Mouse (Mus musculus) activated CD4-positive, CD25-positive, alpha-beta regulatory T cell, adult 9 weeks (primary cell): Measurements from ENCODE around the gene Olfr1347. TPM values are rescaled to one million over a fixed set of nuclear protein-coding genes. Genes with fewer than 3 reads are reported as not detected.

Source experiments
- polyA plus RNA-seq: library from polyadenylated mRNA; unstranded; fragments of 100-300 nt; shearing (Covaris generic); gene quantifications from one replicate; pipeline ENCODE4 v1.2.1, GENCODE M21; 2017

Gene Olfr1347
- polyA plus RNA-seq = not detected

DNA sequence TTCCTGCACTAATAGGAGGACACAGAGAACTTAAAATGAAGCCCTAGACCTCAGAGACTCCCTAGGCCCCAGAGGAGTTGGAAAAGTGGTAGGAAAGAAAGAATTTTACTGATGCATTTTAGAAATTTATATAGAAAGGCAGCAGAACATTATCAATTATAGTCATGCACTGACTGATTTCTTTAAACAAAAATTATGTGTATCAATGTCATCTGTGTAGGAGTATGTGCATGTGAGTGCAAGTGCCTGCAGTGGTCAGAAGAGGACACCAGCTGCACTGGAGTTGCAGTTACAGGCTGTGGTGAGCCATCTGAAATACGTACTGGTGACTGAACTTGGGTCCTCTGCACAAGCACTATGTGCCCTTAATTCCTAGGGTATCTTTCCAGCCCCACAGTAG is at the start of gene Olfr1347:
Olfr1347 (minus strand) TSS at position 101 of the 400 bp plus-strand sequence.

DNA sequence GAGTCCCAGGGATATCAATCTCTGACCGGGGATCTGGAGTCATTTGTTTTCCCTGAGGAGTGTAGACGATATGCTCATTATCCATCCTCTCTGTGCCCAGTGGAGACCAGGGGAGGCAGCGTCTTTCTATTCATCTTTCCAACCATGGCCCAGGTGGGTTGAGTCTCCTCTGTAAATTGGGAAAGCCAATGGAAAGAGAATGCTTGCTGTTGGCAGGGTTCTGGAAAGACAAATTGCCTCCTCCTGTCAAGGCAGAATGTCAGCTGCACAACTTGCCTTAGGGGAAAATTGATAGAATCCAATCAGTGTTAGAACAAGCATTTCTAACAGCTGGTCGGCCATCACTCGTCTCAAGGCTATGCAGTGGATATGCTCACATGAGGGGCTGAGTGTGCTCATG is 23.3 kb upstream of the Olfr1347 start, which contains the start of gene Olfr1349:
Olfr1349 (minus strand) TSS at position 101 of the 400 bp plus-strand sequence.

DNA sequence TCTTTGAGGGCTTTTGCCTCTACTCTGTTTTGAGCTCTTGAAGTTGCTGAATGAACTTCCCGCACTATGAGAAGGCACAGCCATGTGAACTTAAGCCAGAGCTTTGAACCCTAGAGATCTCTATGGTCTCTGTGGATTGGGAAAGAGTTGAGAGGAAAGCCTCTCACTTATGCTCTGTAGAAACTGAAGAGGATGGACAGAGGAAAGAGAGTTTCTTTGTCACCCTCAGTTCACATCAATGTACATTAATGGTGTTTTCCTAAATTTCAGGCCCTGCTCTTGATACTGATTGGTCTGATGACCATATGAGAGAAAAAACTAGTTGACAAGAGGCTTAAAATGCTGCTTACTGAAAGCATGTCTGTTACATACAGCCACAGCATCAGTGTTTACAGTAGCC is 9.1 kb upstream of the Olfr1347 start, which contains the start of gene Olfr1348:
Olfr1348 (minus strand) TSS at position 101 of the 400 bp plus-strand sequence.

GRCm38 (mm10) chr7:6486841-6487240 is 12.7 kb downstream of the Olfr1347 start, which contains the start of gene Olfr5:
Gene Olfr5, minus strand, starts transcription at chr7:6486941.

DNA sequence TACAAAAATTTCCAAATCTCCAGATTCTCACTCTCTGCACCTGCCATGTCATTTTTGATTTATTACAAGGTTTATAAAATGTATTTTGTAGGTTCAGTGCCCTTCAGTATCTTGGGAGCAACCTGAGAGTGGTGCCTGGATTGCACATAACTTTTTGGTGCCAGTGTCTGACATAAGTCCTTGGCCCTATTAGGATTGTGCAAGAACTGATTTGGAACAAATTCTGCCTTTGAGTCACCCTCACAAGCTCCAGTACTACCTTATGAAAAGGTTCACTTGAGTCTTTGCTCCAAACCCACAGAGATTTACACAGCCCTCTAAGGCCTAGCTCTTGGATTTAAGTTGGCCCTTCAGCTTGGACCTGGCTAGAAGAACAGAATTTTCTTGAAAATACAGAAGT is 32.6 kb downstream of the Olfr1347 start, which contains the start of gene Olfr1346:
Olfr1346 (plus strand) TSS at position 151 of the 400 bp plus-strand sequence.

GRCm38 (mm10) chr7:6455868-6456267 is 43.7 kb downstream of the Olfr1347 start, which contains the start of gene Olfr1336:
Gene Olfr1336, plus strand, starts transcription at chr7:6456168.

DNA sequence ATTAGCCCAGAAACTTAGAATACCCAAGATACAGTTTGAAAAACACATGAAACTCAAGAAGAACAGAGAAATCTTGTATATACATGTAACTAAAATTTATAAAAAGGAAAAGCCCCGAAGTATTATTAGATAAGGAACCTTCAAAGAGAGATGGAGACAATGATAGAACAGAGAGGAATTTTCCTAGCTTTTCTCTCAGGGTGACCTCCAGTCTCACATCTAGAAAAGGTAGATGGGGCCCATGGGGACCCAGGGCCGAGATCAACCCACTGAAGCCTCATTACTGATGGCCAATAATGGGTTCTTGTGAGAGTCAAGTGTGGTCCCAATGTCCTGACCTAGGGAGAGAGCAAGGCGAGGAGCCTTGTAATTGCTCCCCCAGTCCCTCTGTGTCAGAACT is 61.2 kb downstream of the Olfr1347 start, which contains the start of gene Olfr1344:
Olfr1344 (plus strand) TSS at position 301 of the 400 bp plus-strand sequence.

Other genes starting within 250 kb of the Olfr1347 start
- not detected for gene Epp13, start 247.0 kb downstream of the Olfr1347 start, polyA plus RNA-seq
- 7.2 TPM for gene Zfp667, start 213.2 kb downstream of the Olfr1347 start, polyA plus RNA-seq
- gene Zfp583, start 168.5 kb downstream of the Olfr1347 start, polyA plus RNA-seq = 1.9 TPM
- gene Gm3854, start 156.0 kb downstream of the Olfr1347 start, polyA plus RNA-seq = 1.0 TPM
- gene Zfp78, start 136.5 kb downstream of the Olfr1347 start, polyA plus RNA-seq = 5.1 TPM
- gene Zfp28, start 116.5 kb downstream of the Olfr1347 start, polyA plus RNA-seq = 17.6 TPM
- gene Smim17, start 101.0 kb downstream of the Olfr1347 start, polyA plus RNA-seq = not detected
- not detected for gene Gm20715, start 89.5 kb downstream of the Olfr1347 start, polyA plus RNA-seq
- not detected for gene Olfr1344, start 61.1 kb downstream of the Olfr1347 start, polyA plus RNA-seq
- 0.04 TPM for gene Olfr1336, start 43.6 kb downstream of the Olfr1347 start, polyA plus RNA-seq
- not detected for gene Olfr1346, start 32.7 kb downstream of the Olfr1347 start, polyA plus RNA-seq
- gene Olfr5, start 12.8 kb downstream of the Olfr1347 start, polyA plus RNA-seq = not detected
- gene Olfr1348, start 9.0 kb upstream of the Olfr1347 start, polyA plus RNA-seq = not detected
- gene Olfr1349, start 23.2 kb upstream of the Olfr1347 start, polyA plus RNA-seq = not detected
- not detected for gene Olfr1350, start 65.1 kb upstream of the Olfr1347 start, polyA plus RNA-seq
- not detected for gene Zim1, start 196.7 kb upstream of the Olfr1347 start, polyA plus RNA-seq
- gene Peg3, start 230.7 kb upstream of the Olfr1347 start, polyA plus RNA-seq = not detected
- not detected for gene Usp29, start 230.8 kb upstream of the Olfr1347 start, polyA plus RNA-seq